Mouse (Mus musculus) limb, embryonic 15.5 days (tissue): Measurements from ENCODE around the gene Dlg5. TPM values are rescaled to one million over a fixed set of nuclear protein-coding genes. Genes with fewer than 3 reads are reported as not detected.

Experiments used
- ATAC-seq: fragments of 200-750 bp; cut with Nextera tagmentation; 2 replicates; pipeline ENCODE4 v1.8.0; 2017; ENCODE audit warnings: low read depth, moderate TSS enrichment; ENCODE audit not compliant: insufficient number of reproducible peaks, low FRiP score, low TSS enrichment
- H3K27ac ChIP-seq: fragments of 300-500 bp; sonication (generic); 2 replicates; pipeline ENCODE4 v1.5.1; 2015; ENCODE audit warnings: moderate library complexity, mild to moderate bottlenecking, inconsistent platforms
- H3K27me3 ChIP-seq: fragments of 300-500 bp; sonication (generic); 2 replicates; pipeline ENCODE4 v1.6.1; 2015; ENCODE audit warnings: inconsistent platforms
- H3K36me3 ChIP-seq: fragments of 300-500 bp; sonication (generic); 2 replicates; pipeline ENCODE4 v1.6.1; 2015; ENCODE audit warnings: inconsistent platforms
- H3K4me1 ChIP-seq: fragments of 300-500 bp; sonication (generic); 2 replicates; pipeline ENCODE4 v1.6.1; 2015; ENCODE audit warnings: inconsistent platforms
- H3K4me2 ChIP-seq: fragments of 300-500 bp; sonication (generic); 2 replicates; pipeline ENCODE4 v1.6.1; 2015; ENCODE audit warnings: mild to moderate bottlenecking, inconsistent platforms
- H3K4me3 ChIP-seq: fragments of 300-500 bp; sonication (generic); 2 replicates; pipeline ENCODE4 v1.5.1; 2015; ENCODE audit warnings: mild to moderate bottlenecking, inconsistent platforms
- H3K9ac ChIP-seq: fragments of 300-500 bp; sonication (generic); 2 replicates; pipeline ENCODE4 v1.6.1; 2015; ENCODE audit warnings: inconsistent platforms
- H3K9me3 ChIP-seq: fragments of 300-500 bp; sonication (generic); 2 replicates; pipeline ENCODE4 v1.6.1; 2016; ENCODE audit warnings: inconsistent platforms
- WGBS: fragments of 180-500 bp; shearing (Covaris S2); methylation state at CpG from one replicate; pipeline ENCODE4 v1.1.7; 2015; 5-methylcytosine and 5-hydroxymethylcytosine counted together
- polyA plus RNA-seq: library from polyadenylated mRNA; unstranded; fragments of >200 nt; fragmentation: Nextera tagmentation; extraction: Ambion mirVana; gene quantifications from 2 replicates; pipeline ENCODE4 v1.2.1, GENCODE M21; 2015

Dlg5 gene
- polyA plus RNA-seq, 1 experiment from 2014 or later: 19.1 TPM

GRCm38 (mm10) chr14:24182955-24183354 is 62.8 kb downstream of the Dlg5 start:
- peaks cover 8% of the 10 kb centered on the region for H3K36me3 ChIP-seq
- ATAC-seq: no peak
- 78% methylated on average over 3 of the region's 3 CpGs for WGBS
- H3K9ac ChIP-seq: no peak overlapping the region
- peaks cover 10% of the 10 kb centered on the region for H3K4me1 ChIP-seq
- no peak overlapping the region for H3K4me2 ChIP-seq
- H3K27ac ChIP-seq: no peak overlapping the region
- H3K27me3 ChIP-seq: no peaks in the 10 kb centered on the region
- no peak overlapping the region for H3K4me3 ChIP-seq
- no peaks in the 10 kb centered on the region for H3K9me3 ChIP-seq

- Histone ChIP-seq H3K27me3 (no peaks in the 10 kb centered on the region), H3K9me3 (no peaks in the 10 kb centered on the region), H3K4me1 (peaks cover 10% of the 10 kb centered on the region), H3K27ac (no peak overlapping the region), H3K4me3 (no peak overlapping the region), H3K36me3 (peaks cover 9% of the 10 kb centered on the region), H3K9ac (no peak overlapping the region), H3K4me2 (no peak overlapping the region)
- no peak for ATAC-seq
- WGBS: 28% methylated on average over 10 of the region's 10 CpGs
Measured at GRCm38 (mm10) chr14:24181811-24182506, 63.8 kb downstream of the Dlg5 start.

- H3K9me3 ChIP-seq: no peaks in the 10 kb centered on the region
- WGBS: 66% methylated on average over 6 of the region's 6 CpGs
- no peak overlapping the region for H3K27ac ChIP-seq
- H3K4me1 ChIP-seq: peaks cover 6% of the 10 kb centered on the region
- peaks cover 32% of the 10 kb centered on the region for H3K36me3 ChIP-seq
- H3K9ac ChIP-seq: no peak overlapping the region
- H3K4me3 ChIP-seq: no peak overlapping the region
- no peaks in the 10 kb centered on the region for H3K27me3 ChIP-seq
- no peak overlapping the region for H3K4me2 ChIP-seq
- ATAC-seq: no peak
Measured at GRCm38 (mm10) chr14:24179466-24179991, 66.2 kb downstream of the Dlg5 start.

GRCm38 (mm10) chr14:24176609-24177008 is 69.1 kb downstream of the Dlg5 start:
- no peaks in the 10 kb centered on the region for H3K27me3 ChIP-seq
- no peak overlapping the region for H3K27ac ChIP-seq
- no peak overlapping the region for H3K4me3 ChIP-seq
- peaks cover 53% of the 10 kb centered on the region for H3K36me3 ChIP-seq
- no peak overlapping the region for H3K9ac ChIP-seq
- H3K4me2 ChIP-seq: no peak overlapping the region
- H3K4me1 ChIP-seq: 0 out of 2 replicates have a peak, but pooled peaks cover 3% of the 10 kb centered on the region
- H3K9me3 ChIP-seq: no peaks in the 10 kb centered on the region
- ATAC-seq: no peak
- 83% methylated on average over 10 of the region's 10 CpGs for WGBS

DNA sequence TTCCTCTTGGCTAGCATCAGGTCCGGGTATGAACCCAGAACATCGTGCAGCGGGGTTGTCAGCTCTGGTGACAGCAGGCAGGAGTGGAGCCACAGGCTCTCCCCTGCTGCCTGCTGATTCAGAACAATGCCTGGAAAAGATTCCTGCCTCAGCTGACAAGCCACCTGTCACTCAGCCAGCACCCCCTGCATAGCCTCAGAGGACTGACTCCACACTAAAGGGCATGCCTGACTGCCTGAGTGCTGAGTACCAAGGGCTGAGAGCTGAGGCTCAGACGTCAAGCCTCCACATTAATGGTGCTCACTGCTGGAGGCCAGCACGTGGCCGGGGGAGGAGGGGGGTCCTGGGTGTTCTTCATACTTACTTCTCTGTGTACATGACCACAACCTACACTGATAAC is 72.4 kb downstream of the Dlg5 start:
- Histone ChIP-seq H3K4me2 (no peak overlapping the region), H3K9me3 (no peaks in the 10 kb centered on the region), H3K27me3 (no peaks in the 10 kb centered on the region), H3K9ac (no peak overlapping the region), H3K27ac (no peak overlapping the region), H3K4me1 (no peaks in the 10 kb centered on the region), H3K4me3 (no peak overlapping the region), H3K36me3 (peaks cover 81% of the 10 kb centered on the region)
- WGBS: 83% methylated on average over 6 of the region's 6 CpGs
- ATAC-seq: no peak

GRCm38 (mm10) chr14:24171639-24172311 is 73.9 kb downstream of the Dlg5 start:
- WGBS: 79% methylated on average over 13 of the region's 13 CpGs
- no peaks in the 10 kb centered on the region for H3K9me3 ChIP-seq

DNA sequence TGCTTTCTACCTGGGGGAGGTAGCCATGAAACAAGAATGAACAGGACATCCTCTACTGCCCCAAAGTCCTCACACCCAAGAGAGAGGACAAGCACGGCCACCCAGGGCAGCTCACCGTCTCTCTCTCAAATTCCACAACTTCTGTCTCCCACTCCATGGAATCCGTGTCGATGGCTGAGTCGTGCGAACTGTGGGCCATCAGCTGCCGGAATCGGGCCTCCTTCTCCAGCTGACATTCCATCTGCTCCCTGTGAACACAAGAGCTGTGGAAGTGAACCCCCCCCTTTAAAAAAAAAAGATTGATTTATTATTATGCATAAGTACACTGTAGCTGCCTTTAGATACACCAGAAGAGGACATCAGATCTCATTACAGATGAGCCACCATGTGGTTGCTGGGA is 79.7 kb downstream of the Dlg5 start:
- ATAC-seq: no peak
- Histone ChIP-seq H3K9me3 (no peaks in the 10 kb centered on the region), H3K4me1 (no peaks in the 10 kb centered on the region), H3K4me2 (no peak overlapping the region), H3K27ac (no peak overlapping the region), H3K9ac (no peak overlapping the region), H3K36me3 (peaks cover 84% of the 10 kb centered on the region), H3K4me3 (no peak overlapping the region), H3K27me3 (no peaks in the 10 kb centered on the region)
- 89% methylated on average over 8 of the region's 8 CpGs for WGBS

More at GRCm38 (mm10) chr14:24171639-24172311, 73.9 kb downstream of the Dlg5 start:
- H3K27me3 ChIP-seq: no peaks in the 10 kb centered on the region
- H3K27ac ChIP-seq: no peak overlapping the region
- no peaks in the 10 kb centered on the region for H3K4me1 ChIP-seq
- ATAC-seq: no peak
- no peak overlapping the region for H3K4me3 ChIP-seq
- H3K9ac ChIP-seq: no peak overlapping the region
- peaks cover 86% of the 10 kb centered on the region for H3K36me3 ChIP-seq
- H3K4me2 ChIP-seq: no peak overlapping the region

DNA sequence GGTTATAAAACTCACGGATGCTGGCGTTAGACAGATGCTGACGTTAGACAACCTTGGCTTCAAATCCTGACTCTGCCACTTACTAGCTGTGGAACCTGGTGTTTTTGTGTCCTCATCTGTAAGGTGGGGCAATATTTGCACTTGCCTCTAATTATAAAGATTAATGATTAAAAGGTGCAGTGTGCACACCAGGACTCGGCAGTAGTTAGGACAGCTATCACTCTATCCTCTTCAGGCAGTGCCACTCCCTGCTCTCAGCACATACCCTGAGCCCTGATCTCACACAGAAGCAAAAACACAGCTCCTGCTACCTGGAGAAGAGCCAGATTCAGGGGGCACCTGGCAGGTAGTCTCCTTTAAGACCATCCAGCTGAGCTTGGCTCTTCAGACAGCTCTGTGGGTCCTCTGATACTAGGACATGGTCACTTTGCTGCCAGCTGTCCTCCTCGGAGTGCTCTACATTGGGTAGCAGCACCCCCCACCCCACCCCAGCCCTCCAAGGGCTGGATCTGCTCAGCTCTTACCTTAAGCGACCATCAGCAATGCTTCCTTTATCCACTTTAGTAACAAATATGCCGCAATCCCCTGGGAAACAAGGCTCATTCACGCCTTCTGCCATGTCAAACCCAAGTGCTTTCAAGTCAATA is 80.9 kb downstream of the Dlg5 start:
- 90% methylated on average over 8 of the region's 8 CpGs for WGBS
- Histone ChIP-seq H3K9ac (no peak overlapping the region), H3K4me1 (no peaks in the 10 kb centered on the region), H3K9me3 (no peaks in the 10 kb centered on the region), H3K36me3 (peaks cover 83% of the 10 kb centered on the region), H3K27me3 (no peaks in the 10 kb centered on the region), H3K4me3 (no peak overlapping the region), H3K4me2 (no peak overlapping the region), H3K27ac (no peak overlapping the region)
- ATAC-seq: no peak

GRCm38 (mm10) chr14:24162856-24163255 is 82.9 kb downstream of the Dlg5 start:
- Histone ChIP-seq H3K4me3 (no peak overlapping the region), H3K36me3 (peaks cover 88% of the 10 kb centered on the region), H3K9ac (no peak overlapping the region), H3K27ac (no peak overlapping the region), H3K4me1 (no peaks in the 10 kb centered on the region), H3K9me3 (no peaks in the 10 kb centered on the region), H3K27me3 (no peaks in the 10 kb centered on the region), H3K4me2 (no peak overlapping the region)
- WGBS: 89% methylated on average over 10 of the region's 10 CpGs
- ATAC-seq: no peak

DNA sequence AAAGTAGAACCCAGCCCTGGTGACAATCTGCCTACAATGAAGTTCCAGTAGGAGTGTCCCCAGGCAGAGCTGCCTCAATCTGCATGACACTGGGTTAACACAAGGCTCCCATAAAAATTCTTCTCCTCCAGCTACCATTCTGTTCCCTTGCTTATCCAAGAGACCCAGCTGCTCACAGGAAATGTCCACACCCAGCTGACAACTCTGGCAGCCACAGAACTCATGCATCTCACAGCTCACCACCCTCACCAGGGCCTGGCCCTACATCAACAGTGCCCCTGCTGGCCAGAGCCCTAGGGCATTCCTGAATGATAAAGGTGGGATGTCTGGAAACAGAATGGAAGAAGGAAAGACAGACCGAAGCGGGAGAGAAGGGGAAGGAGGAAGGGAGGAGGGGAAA is 96.8 kb downstream of the Dlg5 start:
- 97% methylated on average over 2 of the region's 2 CpGs for WGBS

GRCm38 (mm10) chr14:24144821-24145220 is 100.9 kb downstream of the Dlg5 start:
- Histone ChIP-seq H3K36me3 (peaks cover 86% of the 10 kb centered on the region), H3K9me3 (no peaks in the 10 kb centered on the region), H3K9ac (no peak overlapping the region), H3K4me3 (no peak overlapping the region), H3K4me1 (no peaks in the 10 kb centered on the region), H3K4me2 (no peak overlapping the region), H3K27me3 (no peaks in the 10 kb centered on the region), H3K27ac (no peak overlapping the region)
- 79% methylated on average over 3 of the region's 3 CpGs for WGBS
- no peak for ATAC-seq

More for the DNA sequence above, 96.8 kb downstream of the Dlg5 start:
- Histone ChIP-seq H3K27me3 (no peaks in the 10 kb centered on the region), H3K9me3 (no peaks in the 10 kb centered on the region), H3K4me3 (no peak overlapping the region), H3K9ac (no peak overlapping the region), H3K4me2 (no peak overlapping the region), H3K36me3 (peaks cover 95% of the 10 kb centered on the region), H3K4me1 (no peaks in the 10 kb centered on the region), H3K27ac (no peak overlapping the region)
- ATAC-seq: no peak

DNA sequence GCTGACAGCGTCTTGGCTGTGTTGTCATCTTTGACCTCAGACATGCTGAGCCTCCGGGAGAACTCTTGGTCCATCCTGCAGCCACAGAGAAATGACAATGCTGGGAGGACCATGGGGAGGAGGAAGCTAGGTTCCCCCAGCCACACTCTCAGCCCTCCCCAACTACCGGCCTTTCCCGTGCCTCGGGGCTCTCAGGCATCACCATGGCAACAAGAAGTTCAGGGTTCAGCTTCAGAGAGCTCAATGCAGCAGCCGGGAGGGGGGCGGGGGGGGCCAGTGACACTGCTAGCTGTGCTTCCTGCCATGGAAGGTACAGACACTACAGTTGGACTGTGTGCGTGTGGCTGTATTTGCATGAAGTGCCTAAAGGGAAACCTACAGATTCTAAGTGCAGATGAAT is 101.3 kb downstream of the Dlg5 start:
- Histone ChIP-seq H3K36me3 (peaks cover 86% of the 10 kb centered on the region), H3K9me3 (no peaks in the 10 kb centered on the region), H3K4me3 (no peak overlapping the region), H3K4me1 (no peaks in the 10 kb centered on the region), H3K9ac (no peak overlapping the region), H3K27ac (no peak overlapping the region), H3K27me3 (no peaks in the 10 kb centered on the region), H3K4me2 (no peak overlapping the region)
- WGBS: 65% methylated on average over 8 of the region's 8 CpGs
- no peak for ATAC-seq
